Mouse (Mus musculus): ENCODE results near the gene Mvk. TPM values are rescaled to one million over a fixed set of nuclear protein-coding genes. Genes with fewer than 3 reads are reported as not detected.

Mvk gene
- polyA plus RNA-seq, 1 experiment, result 6.7 TPM

GRCm38 (mm10) chr5:114482587-114483011, 38.5 kb downstream of the Mvk start:
- H3K4me3 ChIP-seq (replicated peaks; ENCODE audit: control insufficient read depth, low read depth, low read length), result no peak overlapping the region
- no peak overlapping the region for H3K27ac ChIP-seq (ENCODE audit: control insufficient read depth, insufficient read depth, low read depth, low read length, poor library complexity)
- TF ChIP-seq POLR2A (IDR thresholded peaks at IDR 0.05; ENCODE audit: borderline replicate concordance, control insufficient read depth, low read depth, low read length) (no peak), CTCF (IDR thresholded peaks at IDR 0.05; ENCODE audit: control insufficient read depth, insufficient read depth, low read length) (no peak)
- under 1% methylated on average over 14 of the region's 14 CpGs for WGBS
- H3K4me1 ChIP-seq (ENCODE audit: control insufficient read depth, insufficient read depth, low read length), result no peaks in the 10 kb centered on the region

GRCm38 (mm10) chr5:114485685-114486084, 41.6 kb downstream of the Mvk start:
- Histone ChIP-seq H3K4me1 (ENCODE audit: control insufficient read depth, insufficient read depth, low read length) (no peaks in the 10 kb centered on the region), H3K4me3 (replicated peaks; ENCODE audit: control insufficient read depth, low read depth, low read length) (no peak overlapping the region), H3K27ac (ENCODE audit: control insufficient read depth, insufficient read depth, low read depth, low read length, poor library complexity) (no peak overlapping the region)
- 81% methylated on average over 14 of the region's 14 CpGs for WGBS
- TF ChIP-seq POLR2A (IDR thresholded peaks at IDR 0.05; ENCODE audit: borderline replicate concordance, control insufficient read depth, low read depth, low read length) (no peak), CTCF (IDR thresholded peaks at IDR 0.05; ENCODE audit: control insufficient read depth, insufficient read depth, low read length) (no peak)

- Histone ChIP-seq H3K27ac (ENCODE audit: control insufficient read depth, insufficient read depth, low read depth, low read length, poor library complexity) (no peak overlapping the region), H3K4me3 (replicated peaks; ENCODE audit: control insufficient read depth, low read depth, low read length) (no peak overlapping the region), H3K4me1 (ENCODE audit: control insufficient read depth, insufficient read depth, low read length) (no peaks in the 10 kb centered on the region)
- WGBS, result 72% methylated on average over 6 of the region's 6 CpGs
- TF ChIP-seq CTCF (IDR thresholded peaks at IDR 0.05; ENCODE audit: control insufficient read depth, insufficient read depth, low read length) (no peak), POLR2A (IDR thresholded peaks at IDR 0.05; ENCODE audit: borderline replicate concordance, control insufficient read depth, low read depth, low read length) (no peak)
These were observed 45.5 kb downstream of the Mvk start for GRCm38 (mm10) chr5:114489570-114489969.

GRCm38 (mm10) chr5:114490241-114490640, 46.2 kb downstream of the Mvk start:
- no peak overlapping the region for H3K4me3 ChIP-seq (replicated peaks; ENCODE audit: control insufficient read depth, low read depth, low read length)
- no peaks in the 10 kb centered on the region for H3K4me1 ChIP-seq (ENCODE audit: control insufficient read depth, insufficient read depth, low read length)
- TF ChIP-seq POLR2A (IDR thresholded peaks at IDR 0.05; ENCODE audit: borderline replicate concordance, control insufficient read depth, low read depth, low read length) (no peak), CTCF (IDR thresholded peaks at IDR 0.05; ENCODE audit: control insufficient read depth, insufficient read depth, low read length) (no peak)
- WGBS, result 84% methylated on average over 8 of the region's 8 CpGs
- no peak overlapping the region for H3K27ac ChIP-seq (ENCODE audit: control insufficient read depth, insufficient read depth, low read depth, low read length, poor library complexity)

GRCm38 (mm10) chr5:114494761-114495160, 50.7 kb downstream of the Mvk start:
- Histone ChIP-seq H3K27ac (ENCODE audit: control insufficient read depth, insufficient read depth, low read depth, low read length, poor library complexity) (no peak overlapping the region), H3K4me1 (ENCODE audit: control insufficient read depth, insufficient read depth, low read length) (no peaks in the 10 kb centered on the region), H3K4me3 (replicated peaks; ENCODE audit: control insufficient read depth, low read depth, low read length) (no peak overlapping the region)
- 36% methylated on average over 1 of the region's 1 CpGs for whole genome bisulfite sequencing
- TF ChIP-seq POLR2A (IDR thresholded peaks at IDR 0.05; ENCODE audit: borderline replicate concordance, control insufficient read depth, low read depth, low read length) (no peak), CTCF (IDR thresholded peaks at IDR 0.05; ENCODE audit: control insufficient read depth, insufficient read depth, low read length) (no peak)

- Histone ChIP-seq H3K27ac (ENCODE audit: control insufficient read depth, insufficient read depth, low read depth, low read length, poor library complexity) (no peak overlapping the region), H3K4me1 (ENCODE audit: control insufficient read depth, insufficient read depth, low read length) (no peaks in the 10 kb centered on the region; the same call in 1 of the 2 replicates), H3K4me3 (replicated peaks; ENCODE audit: control insufficient read depth, low read depth, low read length) (no peak overlapping the region)
- TF ChIP-seq CTCF (IDR thresholded peaks at IDR 0.05; ENCODE audit: control insufficient read depth, insufficient read depth, low read length) (no peak), POLR2A (IDR thresholded peaks at IDR 0.05; ENCODE audit: borderline replicate concordance, control insufficient read depth, low read depth, low read length) (no peak)
- 77% methylated on average over 9 of the region's 9 CpGs for WGBS
These were observed 57.2 kb downstream of the Mvk start for GRCm38 (mm10) chr5:114501252-114501651.

GRCm38 (mm10) chr5:114504826-114505225, 60.8 kb downstream of the Mvk start:
- TF ChIP-seq POLR2A (IDR thresholded peaks at IDR 0.05; ENCODE audit: borderline replicate concordance, control insufficient read depth, low read depth, low read length), result no peak
- no peak for TF ChIP-seq CTCF (IDR thresholded peaks at IDR 0.05; ENCODE audit: control insufficient read depth, insufficient read depth, low read length)
- no peak overlapping the region for H3K27ac ChIP-seq (ENCODE audit: control insufficient read depth, insufficient read depth, low read depth, low read length, poor library complexity)

GRCm38 (mm10) chr5:114505260-114506085, 61.4 kb downstream of the Mvk start:
- H3K4me1 ChIP-seq (ENCODE audit: control insufficient read depth, insufficient read depth, low read length), result no peaks in the 10 kb centered on the region; the same call in 1 of the 2 replicates
- no peak overlapping the region for H3K4me3 ChIP-seq (replicated peaks; ENCODE audit: control insufficient read depth, low read depth, low read length)
- TF ChIP-seq CTCF (IDR thresholded peaks at IDR 0.05; ENCODE audit: control insufficient read depth, insufficient read depth, low read length), result no peak
- TF ChIP-seq POLR2A (IDR thresholded peaks at IDR 0.05; ENCODE audit: borderline replicate concordance, control insufficient read depth, low read depth, low read length), result no peak
- no peak overlapping the region for H3K27ac ChIP-seq (ENCODE audit: control insufficient read depth, insufficient read depth, low read depth, low read length, poor library complexity)
- WGBS, result 20% methylated on average over 14 of the region's 14 CpGs

More at GRCm38 (mm10) chr5:114504826-114505225, 60.8 kb downstream of the Mvk start:
- 20% methylated on average over 6 of the region's 6 CpGs for WGBS
- H3K4me1 ChIP-seq (ENCODE audit: control insufficient read depth, insufficient read depth, low read length), result no peaks in the 10 kb centered on the region; the same call in 1 of the 2 replicates
- no peak overlapping the region for H3K4me3 ChIP-seq (replicated peaks; ENCODE audit: control insufficient read depth, low read depth, low read length)

Data from bone marrow, adult 2 months (tissue).